Mouse (Mus musculus) left cerebral cortex, postnatal 4 days (tissue): ENCODE measurements around the gene Rbm20. TPM values are rescaled to one million over a fixed set of nuclear protein-coding genes. Genes with fewer than 3 reads are reported as not detected.

Experiments used
- DNase-seq: peaks from one replicate; pipeline ENCODE4 v3.0.0-alpha.2; 2022
- intact Hi-C: fragments of 180-260 bp; cut with DNase I; formaldehyde crosslinking; loops from one replicate; pipeline ENCODE4 v1.15.1; 2025
- total RNA-seq, 2 experiments: library from RNA; stranded (reverse); gene quantifications; 2 replicates each; pipeline ENCODE4 v1.2.3; 2021

Rbm20 gene
- total RNA-seq, 2 experiments from 2014 or later = 1.0 to 2.6 TPM

DNA sequence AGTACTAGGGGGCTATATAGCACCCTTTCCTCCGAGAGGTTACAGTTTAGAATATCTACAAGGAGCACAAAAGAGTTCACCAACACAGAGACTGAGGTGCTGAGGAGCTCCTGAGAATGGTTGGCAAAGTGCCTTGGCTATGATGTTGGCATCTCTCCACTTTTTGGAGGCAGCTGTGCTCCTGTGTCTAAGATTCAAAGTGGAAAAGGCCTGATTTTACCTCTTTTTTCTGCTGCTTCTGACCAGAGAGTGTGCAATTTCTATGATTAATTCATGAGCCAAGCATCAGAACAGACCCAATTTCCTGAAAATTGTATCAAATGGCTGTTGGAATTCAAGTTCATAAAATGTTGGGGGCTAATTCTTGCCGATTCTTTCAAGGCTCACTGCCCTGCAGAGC is 109.1 kb downstream of the Rbm20 start:
- intact Hi-C loops = no loop called here
- peak; percentile 79 for DNase-seq

- intact Hi-C loops = no loop called here
- peak; percentile 40 for DNase-seq
Observed at GRCm38 (mm10) chr19:53786836-53787235, 109.7 kb downstream of the Rbm20 start.

GRCm38 (mm10) chr19:53788621-53789331 is 111.7 kb downstream of the Rbm20 start:
- intact Hi-C loops = no loop called here
- no peak for DNase-seq

- no peak for DNase-seq
- intact Hi-C loops = no loop called here
Observed at GRCm38 (mm10) chr19:53789571-53789970, 112.5 kb downstream of the Rbm20 start.

DNA sequence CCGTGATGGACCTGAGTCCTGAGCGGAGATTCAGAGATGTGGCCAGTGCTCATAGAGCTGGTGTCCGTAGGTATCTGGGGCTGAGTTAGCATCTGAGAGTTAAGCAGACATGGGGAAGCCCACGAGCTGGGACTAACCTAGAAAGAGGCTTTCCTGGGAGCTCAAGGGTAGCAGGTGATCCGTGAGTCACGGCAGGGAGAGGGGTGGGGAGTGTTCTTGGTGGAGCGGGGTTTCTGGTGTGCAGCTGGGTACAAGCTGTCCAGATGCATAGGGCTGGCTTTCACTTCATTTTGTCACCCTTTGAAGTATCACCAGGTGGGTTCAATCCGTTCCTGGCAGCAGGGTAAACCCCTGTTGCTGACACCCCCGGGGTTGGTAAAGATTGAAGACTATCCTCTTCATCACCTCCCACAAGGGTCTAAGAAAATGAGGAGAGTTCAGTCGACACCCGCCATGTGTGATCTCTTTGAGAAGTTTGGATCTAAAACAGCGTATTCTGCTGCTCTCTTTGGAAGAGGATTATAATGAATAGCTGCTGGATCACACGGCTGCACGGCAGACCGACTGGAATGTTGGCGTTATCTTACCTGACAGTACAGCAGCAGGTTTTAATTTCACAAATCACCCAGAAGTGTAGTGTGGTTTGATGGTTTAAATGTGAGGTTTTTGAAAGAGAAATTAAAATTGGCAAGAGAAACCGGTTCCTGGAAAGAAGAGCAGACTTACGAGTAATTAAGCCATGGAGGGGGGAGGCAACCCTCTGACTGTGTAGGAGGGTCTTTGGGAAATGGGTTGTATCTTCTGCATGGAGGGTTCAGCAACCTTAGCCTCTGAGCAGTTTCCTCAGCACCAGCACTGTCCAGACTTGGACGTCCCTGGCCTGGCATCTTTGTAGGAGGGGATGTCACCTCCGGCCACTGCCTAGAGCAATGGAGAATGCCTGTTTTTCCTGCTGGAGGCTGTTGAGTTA is 114.9 kb downstream of the Rbm20 start:
- intact Hi-C loops = no loop called here
- no peak for DNase-seq

- no peak for DNase-seq
- intact Hi-C loops = no loop called here
Observed at GRCm38 (mm10) chr19:53792976-53793897, 116.1 kb downstream of the Rbm20 start.

GRCm38 (mm10) chr19:53793994-53794890 is 117.1 kb downstream of the Rbm20 start:
- DNase-seq = no peak
- intact Hi-C loops = no loop called here

DNA sequence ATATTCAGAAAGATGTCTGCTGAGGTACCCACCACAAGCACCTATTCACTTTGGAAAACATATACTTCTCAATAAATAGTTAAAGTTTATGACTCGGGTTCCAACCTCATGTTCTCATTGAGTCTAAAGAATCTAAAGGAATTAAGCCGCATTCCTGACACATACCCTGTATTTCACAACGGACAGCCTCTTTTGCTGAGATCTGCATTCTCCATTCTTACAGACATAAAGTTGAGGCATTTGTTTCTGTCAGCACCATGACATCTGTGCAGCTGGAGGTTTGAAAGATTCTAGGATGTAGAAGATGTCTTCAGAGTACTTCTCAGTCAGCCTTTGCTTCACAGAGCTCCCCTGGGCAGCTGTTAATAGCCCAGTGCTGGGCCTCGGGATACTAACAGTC is 117.9 kb downstream of the Rbm20 start:
- DNase-seq = no peak
- intact Hi-C loops = no loop called here

DNA sequence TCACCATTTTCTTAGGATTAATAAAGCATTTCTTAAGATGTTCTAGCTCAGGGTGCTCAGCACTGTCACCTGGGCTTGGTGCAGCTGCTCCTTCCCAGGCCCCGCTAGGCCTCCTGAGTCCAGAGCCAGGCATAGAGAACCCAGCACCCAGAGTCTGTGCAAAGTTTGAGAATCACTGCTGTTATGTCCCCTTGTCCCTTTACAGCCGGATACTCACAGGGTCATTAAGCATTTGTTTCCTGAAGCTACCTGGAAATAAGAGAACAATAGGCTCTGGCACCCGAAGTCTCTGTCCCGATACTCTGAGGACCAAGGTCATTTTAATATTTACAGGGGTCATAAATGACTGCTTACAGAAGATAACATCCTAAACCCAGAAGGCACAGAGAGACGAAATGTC is 118.9 kb downstream of the Rbm20 start:
- intact Hi-C loops = no loop called here
- DNase-seq = no peak

DNA sequence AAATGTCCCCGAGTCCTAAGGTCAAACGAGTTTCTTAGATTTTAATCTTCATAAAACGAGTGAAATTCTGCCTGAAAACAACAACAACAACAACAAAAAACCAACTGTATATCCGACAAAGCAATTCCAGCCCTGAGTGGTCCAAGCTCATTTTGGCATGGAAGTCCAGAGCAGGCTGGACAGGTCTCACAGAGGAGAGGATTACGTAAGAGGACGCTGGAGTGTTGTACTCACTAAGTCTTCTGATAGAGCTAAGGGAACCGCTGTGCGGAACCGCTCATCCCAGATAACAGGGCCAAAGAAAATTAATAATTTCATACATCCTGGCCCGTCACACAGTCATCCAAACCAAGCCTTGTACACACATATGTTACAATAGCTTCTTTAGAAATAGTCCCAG is 120.7 kb downstream of the Rbm20 start:
- no peak for DNase-seq
- intact Hi-C loops = no loop called here

GRCm38 (mm10) chr19:53799885-53800284 is 122.8 kb downstream of the Rbm20 start:
- DNase-seq = no peak
- intact Hi-C loops = no loop called here

DNA sequence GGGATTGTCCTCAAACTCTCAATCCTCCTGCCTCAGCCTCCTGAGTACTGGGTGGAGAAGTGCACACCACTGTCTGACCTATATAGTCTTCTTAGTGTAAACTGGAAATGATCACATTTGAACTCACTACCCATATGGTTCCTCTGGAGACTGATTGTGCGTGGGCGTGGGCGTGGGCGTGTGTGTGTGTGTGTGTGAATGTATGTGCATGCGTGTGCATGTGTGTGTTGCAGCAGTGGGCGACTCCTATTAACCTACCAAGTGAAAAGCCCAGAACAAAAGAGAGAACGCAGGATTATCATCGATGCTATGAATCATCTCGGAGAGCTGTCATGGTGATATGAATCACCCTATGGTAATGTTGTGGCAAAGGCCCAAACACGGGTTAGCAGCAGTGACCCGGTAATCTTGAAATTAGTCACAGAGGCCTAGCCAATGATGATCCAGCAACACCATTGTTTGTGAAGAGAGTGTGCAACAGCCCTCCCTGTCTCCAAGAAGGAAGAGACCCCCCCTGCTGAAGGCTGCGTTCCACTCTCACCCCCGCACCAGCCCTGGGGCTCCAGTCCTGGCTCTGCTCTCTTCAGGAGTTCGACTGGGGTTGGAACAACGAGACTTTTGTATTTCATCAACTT is 123.4 kb downstream of the Rbm20 start:
- peak; percentile 23 for DNase-seq
- intact Hi-C loops = no loop called here

- no peak for DNase-seq
- intact Hi-C loops = no loop called here
Observed at GRCm38 (mm10) chr19:53801380-53801779, 124.3 kb downstream of the Rbm20 start.

DNA sequence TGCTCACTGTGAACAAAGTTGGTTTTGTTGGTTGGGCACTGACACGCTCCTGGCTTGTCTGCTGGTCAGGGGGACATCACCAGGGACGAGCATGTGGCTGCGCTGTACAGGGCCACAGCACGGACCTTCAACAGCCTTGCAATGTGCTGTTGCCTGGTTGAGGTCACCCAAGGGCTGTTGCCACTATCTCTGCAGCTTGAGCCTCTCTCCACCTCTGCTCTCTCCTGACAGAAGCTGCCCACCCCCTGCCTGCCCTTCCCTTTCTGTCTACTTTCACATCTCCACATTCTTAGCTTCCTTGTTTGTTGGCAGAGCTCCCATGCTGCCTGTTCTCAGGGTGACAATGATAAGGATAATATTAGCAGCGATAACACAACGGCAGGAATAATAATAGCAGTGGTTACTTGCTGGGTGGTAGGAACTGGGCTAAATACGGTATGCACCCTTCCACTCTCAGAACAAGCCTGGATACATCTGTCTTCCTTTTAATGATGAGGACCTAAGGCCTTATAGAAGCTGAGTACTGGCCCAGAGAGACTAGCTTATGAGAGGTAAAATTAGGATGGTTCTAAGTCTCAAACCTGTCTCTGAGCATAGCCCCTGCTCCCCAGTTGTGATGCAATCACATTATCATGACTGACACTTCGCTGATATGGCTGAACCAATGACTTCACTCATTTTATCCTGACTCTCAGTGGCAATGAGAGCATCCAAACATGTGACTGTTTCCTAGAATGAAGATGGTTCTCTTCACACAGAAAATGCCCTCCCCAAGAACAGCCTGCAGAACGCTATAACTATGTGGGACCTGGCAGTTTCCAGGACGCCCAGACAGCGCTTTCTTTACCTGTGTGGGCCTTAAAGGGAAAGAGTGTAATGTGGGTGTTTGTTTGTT is 124.9 kb downstream of the Rbm20 start:
- no peak for DNase-seq

DNA sequence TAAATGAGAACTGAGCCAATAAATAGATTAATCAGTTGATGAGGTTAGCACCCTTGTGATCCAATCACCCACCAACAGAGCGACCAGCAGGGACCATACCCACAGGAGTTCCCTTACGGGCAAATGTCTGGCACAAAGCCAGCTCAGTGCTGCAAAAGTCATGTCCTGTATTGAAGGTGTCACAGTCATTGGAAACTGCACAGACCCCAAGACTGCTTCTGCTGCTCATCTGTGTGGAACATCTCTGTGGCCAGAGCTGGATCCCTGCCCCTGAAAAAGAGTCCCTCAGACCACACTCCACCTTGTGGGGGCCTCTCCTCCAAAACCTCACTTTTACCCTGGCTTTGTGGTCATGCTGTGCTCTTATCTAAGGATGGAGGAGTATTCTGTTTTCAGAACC is 126.8 kb downstream of the Rbm20 start:
- intact Hi-C loops = no loop called here
- DNase-seq = no peak

More for the DNA sequence above, 124.9 kb downstream of the Rbm20 start:
- intact Hi-C loops = no loop called here

DNA sequence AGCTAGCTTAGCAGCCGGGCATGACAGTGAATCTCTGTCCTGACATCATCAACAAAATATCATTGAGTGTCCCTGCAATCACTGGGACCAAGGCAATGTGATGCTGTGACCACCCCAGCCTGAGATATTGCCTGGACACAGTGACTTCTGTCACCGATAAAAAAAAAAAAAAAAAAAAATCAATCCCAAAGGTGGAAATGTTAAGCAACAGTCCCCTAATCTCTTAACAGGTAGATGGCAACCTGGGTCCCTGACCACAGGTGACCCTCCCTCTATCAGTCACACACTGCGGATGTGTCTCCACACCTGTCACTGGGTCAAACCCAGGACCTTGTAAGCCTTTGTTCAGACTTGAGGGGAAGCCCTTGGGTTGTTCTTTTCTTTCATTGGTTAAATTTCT is 128.0 kb downstream of the Rbm20 start:
- intact Hi-C loops = no loop called here
- DNase-seq = no peak

GRCm38 (mm10) chr19:53806126-53806525 is 129.0 kb downstream of the Rbm20 start:
- peak; percentile 53 for DNase-seq
- intact Hi-C loops = no loop called here
